Mouse (Mus musculus): Measurements from ENCODE around the gene Vmn1r5.
"Not testable (repeated sequence)": the region's sequence is repeated elsewhere in the genome, so short reads cannot be mapped to it uniquely, and the experiment has no call there.

Vmn1r5 gene

DNA sequence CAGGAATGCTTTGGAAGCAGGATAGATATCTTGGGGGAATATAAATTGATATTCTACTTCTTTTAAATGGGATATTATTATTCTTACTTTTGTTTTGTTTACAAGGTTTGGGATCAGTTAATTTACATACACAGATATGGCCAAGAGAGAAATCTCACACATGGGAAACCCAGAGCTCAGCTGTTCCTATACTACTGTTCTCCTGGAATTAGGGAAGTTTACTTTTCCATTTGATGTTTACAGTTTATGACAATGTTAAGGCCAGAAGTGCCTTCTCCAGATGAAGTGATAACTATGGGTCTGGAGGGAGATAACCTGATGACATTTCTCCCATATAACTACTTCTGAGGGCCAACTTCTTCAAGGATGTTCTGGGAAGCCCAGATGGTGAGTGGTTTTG lies at the start of gene Vmn1r5:
Gene Vmn1r5, plus strand, starts transcription at position 301 of the 400 bp plus-strand sequence.
- in situ Hi-C loops (cut with MboI, MseI) = loop anchor here (10.0 kb wide), 1 partner anchor 865 kb away; no protein-coding TSS in a partner anchor

DNA sequence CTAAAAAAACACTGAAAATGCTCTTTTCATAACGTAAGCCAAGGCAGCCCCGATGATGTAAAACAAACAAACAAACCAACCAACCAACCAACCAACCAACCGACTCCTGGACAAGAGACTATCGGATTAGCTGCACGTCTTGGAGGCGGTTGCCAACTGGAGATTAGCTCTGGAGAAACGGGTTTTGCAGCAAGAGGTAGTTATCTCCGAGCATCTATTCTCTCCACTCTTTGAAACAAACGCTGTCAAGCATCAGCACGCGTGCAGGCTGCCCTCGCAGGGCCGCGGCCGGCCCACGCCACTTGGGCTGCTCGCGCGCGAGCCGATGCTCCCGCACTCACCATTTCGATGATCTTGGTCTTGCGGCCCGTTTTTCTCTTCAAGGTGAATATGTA lies 46.7 kb upstream of the Vmn1r5 start:
- in situ Hi-C loops (cut with MboI, MseI) = loop anchor here (5.0 to 10.0 kb wide), 2 partner anchors 211 to 611 kb away; partner anchors contain the start of genes Avl9 and Ppm1k

DNA sequence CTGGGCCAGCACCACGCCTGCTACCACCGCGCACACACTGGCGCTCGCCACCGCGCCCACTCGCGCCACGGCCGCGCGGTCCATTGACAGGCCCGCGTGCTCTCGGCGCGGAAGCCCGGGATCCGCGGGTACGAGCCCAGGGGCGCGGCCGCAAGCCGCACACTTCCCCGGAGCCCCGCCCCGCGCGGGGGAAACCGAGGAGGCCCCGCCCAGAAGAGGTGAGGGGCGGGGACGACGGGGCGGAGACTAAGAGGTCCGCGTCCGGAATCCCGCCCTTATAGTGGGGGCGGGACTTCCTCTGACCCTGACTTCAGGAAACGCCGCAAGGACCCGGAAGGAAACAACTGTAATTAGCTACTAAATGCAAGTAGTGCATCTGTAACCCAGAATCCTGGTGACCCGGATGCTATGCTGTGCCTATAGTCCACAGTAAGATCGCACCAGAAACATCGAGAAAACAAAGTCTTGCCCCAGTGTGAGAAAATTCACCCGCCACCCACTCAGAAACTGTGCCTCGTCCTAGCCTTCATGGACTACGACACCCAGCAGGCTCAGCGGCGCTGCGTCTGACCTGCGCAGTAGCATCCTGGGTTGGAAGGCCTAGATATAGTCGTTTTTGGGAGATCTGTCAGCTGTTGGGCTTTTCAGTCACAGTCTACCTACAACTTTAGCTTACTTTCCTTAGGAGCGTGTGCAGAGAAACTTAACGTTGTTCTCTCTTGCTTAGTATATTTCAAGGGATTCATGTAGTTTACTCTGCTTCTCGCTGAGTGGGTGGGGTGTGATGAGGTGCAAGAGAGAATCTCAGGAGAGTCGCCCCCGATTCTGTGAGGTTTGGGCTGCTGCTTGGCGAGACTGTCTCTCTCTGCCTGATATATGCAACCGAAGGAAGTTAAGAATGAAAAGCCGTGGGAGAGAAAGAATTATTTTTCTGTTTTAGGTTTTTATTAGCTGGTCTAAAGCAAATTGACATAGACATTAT lies 46.1 kb upstream of the Vmn1r5 start, which contains the start of the genes Nt5c3 and Vmn1r4:
Gene Nt5c3, minus strand, starts transcription at position 207 of the 982 bp plus-strand sequence.
Gene Vmn1r4, plus strand, starts transcription at position 290 of the 982 bp plus-strand sequence.
- in situ Hi-C loops (cut with MboI, MseI) = loop anchor here (5.0 to 10.0 kb wide), 2 partner anchors 212 to 611 kb away; partner anchors contain the start of genes Avl9 and Ppm1k

DNA sequence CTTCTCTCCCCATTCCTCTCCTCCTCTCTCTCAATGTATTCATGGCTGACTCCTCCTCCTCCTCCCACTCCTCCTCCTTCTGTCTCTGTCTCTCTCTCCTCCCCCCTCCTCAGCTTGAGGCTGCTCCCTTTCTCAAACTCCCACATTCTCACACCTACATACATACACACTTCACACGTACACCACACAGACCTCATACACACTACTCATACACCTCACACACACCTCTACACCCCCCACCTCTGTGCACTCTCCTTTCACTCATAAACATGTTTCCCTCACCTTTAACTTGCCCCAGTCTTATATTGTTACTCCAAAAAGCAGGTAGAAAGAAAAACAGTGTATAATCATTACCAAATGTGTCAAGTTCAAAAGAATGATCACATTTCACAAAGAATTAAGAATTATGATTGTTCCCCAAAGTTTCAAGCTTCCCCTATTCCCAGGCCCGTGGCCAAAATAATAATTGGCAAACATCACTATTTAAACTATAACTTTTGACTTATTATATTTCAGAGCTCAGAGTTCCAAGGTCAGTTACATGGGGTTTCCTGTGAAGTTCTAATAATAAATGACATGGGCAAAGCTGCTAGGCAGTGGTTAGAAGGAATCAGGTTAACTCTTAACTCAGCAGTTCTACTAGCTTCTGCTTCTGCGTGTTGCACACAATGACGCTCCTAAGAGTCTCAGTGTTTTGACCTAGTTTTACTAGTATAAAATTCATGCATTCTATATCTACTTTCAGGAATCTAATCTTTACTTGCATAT lies 38.2 kb upstream of the Vmn1r5 start:
- in situ Hi-C loops (cut with MboI, MseI) = no loop called here

DNA sequence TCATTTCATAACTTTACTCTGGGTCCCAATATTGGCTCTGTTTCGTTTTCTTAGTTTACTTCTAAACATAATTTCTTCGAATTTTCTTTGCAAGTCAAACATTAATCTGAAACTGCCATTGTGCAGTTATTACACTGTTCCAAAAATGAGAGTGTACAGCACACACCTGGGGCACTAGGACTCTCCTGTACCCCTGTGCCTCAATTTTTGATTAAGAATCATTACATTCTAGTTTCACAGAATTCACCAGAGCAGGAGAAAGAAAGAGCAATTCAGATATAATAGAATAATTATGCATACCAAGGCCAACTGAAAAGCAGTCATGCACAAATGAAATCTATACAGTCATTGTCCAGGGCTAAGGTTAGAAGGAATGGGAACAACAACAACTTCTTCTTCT lies 37.6 kb upstream of the Vmn1r5 start:
- in situ Hi-C loops (cut with MboI, MseI) = no loop called here

DNA sequence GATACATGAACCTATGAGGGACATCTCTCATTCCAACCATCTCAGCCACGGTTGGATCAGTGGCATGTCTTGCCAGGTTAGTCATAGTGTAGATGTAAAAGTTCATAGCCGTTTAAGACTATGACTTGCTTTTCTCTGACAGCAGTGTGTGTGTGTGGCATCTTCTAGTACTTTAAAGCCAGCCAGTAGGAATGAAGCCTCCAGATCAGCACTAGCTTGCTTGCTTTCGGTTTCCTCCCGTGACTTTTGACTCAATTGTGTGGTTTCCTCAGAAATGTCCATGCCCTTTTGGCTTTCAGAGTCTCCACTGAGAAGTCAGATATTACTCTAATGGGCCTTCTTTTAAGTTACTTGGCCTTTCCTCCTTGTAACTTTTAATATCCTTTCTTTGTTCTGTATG lies 35.7 kb upstream of the Vmn1r5 start:
- in situ Hi-C loops (cut with MboI, MseI) = no loop called here

DNA sequence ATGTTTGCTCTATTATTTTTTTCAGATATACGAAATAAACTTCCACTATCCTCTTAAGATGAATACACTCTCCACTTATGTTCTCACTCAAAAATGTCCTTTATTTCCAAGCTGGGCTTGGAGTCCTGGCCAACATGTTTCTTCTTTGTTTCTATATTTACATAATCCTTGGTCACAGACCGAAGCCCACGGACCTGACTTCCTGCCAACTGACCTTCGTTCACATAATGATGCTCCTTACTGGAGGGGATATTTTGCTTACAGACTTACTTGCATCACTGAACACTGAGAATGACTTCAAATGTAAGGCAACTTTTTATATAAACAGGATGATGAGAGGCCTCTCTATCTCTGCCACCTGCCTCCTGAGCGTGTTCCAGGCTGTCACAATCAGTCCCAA lies 13.6 kb upstream of the Vmn1r5 start:
- in situ Hi-C loops (cut with MboI, MseI) = no loop called here

DNA sequence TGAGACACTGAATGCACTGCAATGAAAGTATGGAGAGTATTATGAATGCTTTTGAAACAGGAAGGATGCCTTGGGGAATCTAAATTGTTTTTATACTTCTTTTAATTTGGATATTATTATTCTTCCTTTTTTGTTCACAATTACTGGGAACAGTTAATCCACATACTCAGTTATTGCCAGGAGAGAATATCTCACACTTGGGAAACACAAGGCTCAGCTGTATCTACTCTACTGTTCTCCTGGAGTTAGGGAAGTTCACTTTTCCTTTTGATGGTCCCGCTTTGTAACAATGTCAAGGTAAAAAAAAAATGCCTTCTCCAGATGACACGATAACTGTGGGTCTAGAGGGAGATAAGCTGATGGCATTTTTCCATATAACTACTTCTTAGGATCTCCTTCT lies 26.9 kb downstream of the Vmn1r5 start, which contains the start of gene Vmn1r6:
Gene Vmn1r6, plus strand, starts transcription at position 301 of the 400 bp plus-strand sequence.
- in situ Hi-C loops (cut with MboI, MseI) = no loop called here

DNA sequence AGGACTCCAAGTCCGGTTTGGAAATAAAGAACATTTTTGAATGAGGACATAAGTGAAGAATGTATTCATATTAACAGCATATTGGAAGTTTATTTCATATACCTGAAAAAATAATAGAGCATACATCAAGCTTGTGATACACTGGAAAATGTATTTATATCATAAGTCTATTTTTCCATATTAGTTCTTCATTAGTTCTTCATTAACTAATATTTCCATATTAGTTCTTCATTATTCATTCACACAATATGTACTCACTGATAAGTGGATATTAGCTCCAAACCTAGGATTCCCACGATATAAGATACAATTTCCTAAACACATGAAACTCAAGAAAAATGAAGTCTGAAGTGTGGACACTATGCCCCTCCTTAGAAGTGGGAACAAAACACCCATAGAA lies 55.2 kb downstream of the Vmn1r5 start, which contains the start of gene Vmn1r7:
Gene Vmn1r7, minus strand, starts transcription at position 101 of the 400 bp plus-strand sequence.
- in situ Hi-C loops (cut with MboI, MseI) = not testable (repeated sequence)

DNA sequence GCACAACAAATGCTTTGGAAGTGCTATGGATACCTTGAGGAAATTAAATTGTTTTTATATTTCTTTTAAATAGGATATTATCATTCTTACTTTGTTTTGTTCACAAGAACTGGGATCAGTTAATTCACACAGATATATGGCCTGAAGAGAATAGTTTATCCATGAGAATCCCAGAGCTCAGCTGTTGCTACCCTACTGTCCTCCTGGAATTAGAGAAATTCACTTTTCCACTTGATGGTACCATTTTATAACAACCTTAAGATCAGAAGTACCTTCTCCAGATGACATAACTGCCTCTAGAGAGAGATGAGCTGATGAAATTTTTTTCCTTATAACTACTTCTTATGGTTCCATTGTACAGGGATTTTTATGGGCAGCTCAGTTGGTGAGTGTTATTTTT lies 61.9 kb downstream of the Vmn1r5 start, which contains the start of gene Vmn1r8:
Gene Vmn1r8, plus strand, starts transcription at position 301 of the 400 bp plus-strand sequence.
- in situ Hi-C loops (cut with MboI, MseI) = no loop called here

DNA sequence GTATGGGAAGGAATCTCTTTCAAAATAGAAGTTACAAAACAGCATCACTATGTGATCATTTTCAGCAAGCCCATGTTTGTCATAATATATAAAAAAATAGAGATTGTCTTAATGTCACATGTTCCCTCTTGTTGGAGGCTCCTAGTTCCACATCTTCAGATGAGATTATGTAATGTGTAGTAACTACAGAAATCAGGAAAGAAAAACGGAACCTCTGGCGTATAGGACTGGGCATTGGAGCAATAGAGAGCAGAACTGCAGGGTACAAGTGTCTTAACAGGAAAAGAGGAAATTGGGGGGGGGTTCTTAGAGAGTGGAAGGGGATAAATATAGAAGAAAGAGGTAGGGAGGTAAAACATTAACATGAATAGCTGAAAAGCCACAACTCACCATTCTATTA lies 64.6 kb downstream of the Vmn1r5 start:
- in situ Hi-C loops (cut with MboI, MseI) = no loop called here

Measured in T-helper 2 cell (primary cell).